Mouse (Mus musculus) limb, embryonic 12.5 days (tissue): ENCODE measurements around the gene Harbi1. TPM values are rescaled to one million over a fixed set of nuclear protein-coding genes. Genes with fewer than 3 reads are reported as not detected.
A peak's percentile ranks its signal among the peaks of the same experiment; 100 is the strongest.
"Not testable (repeated sequence)": the region's sequence is repeated elsewhere in the genome, so short reads cannot be mapped to it uniquely, and the experiment has no call there.

Experiments
- ATAC-seq: fragments of 200-750 bp; cut with Nextera tagmentation; 2 replicates; pipeline ENCODE4 v1.8.0; 2017; ENCODE audit warnings: low read depth, moderate TSS enrichment; ENCODE audit not compliant: insufficient number of reproducible peaks, insufficient read depth, low FRiP score, low TSS enrichment
- H3K27ac ChIP-seq: fragments of 300-500 bp; sonication (generic); 2 replicates; pipeline ENCODE4 v1.5.1; 2016; ENCODE audit warnings: mild to moderate bottlenecking, moderate library complexity
- H3K27me3 ChIP-seq: fragments of 300-500 bp; sonication (generic); 2 replicates; pipeline ENCODE4 v1.6.1; 2016; ENCODE audit warnings: mild to moderate bottlenecking, moderate library complexity
- H3K36me3 ChIP-seq: fragments of 300-500 bp; sonication (generic); 2 replicates; pipeline ENCODE4 v1.6.1; 2016; ENCODE audit warnings: mild to moderate bottlenecking, moderate library complexity
- H3K4me1 ChIP-seq: fragments of 300-500 bp; sonication (generic); replicated peaks from 2 replicates; pipeline ENCODE4 v1.6.1; 2016
- H3K4me2 ChIP-seq: fragments of 300-500 bp; sonication (generic); 2 replicates; pipeline ENCODE4 v1.6.1; 2016; ENCODE audit warnings: mild to moderate bottlenecking, moderate library complexity
- H3K4me3 ChIP-seq: fragments of 300-500 bp; sonication (generic); replicated peaks from 2 replicates; pipeline ENCODE4 v1.5.1; 2016; ENCODE audit warnings: mild to moderate bottlenecking
- H3K9ac ChIP-seq: fragments of 300-500 bp; sonication (generic); replicated peaks from 2 replicates; pipeline ENCODE4 v1.6.1; 2016; ENCODE audit warnings: mild to moderate bottlenecking, moderate library complexity
- H3K9me3 ChIP-seq: fragments of 300-500 bp; sonication (generic); 2 replicates; pipeline ENCODE4 v1.6.1; 2016; ENCODE audit warnings: mild to moderate bottlenecking, moderate library complexity
- WGBS: fragments of 180-500 bp; shearing (Covaris S2); methylation state at CpG from one replicate; pipeline ENCODE4 v1.1.7; 2016; 5-methylcytosine and 5-hydroxymethylcytosine counted together
- polyA plus RNA-seq: library from polyadenylated mRNA; unstranded; fragments of >200 nt; fragmentation: Nextera tagmentation; extraction: Ambion mirVana; gene quantifications from 2 replicates; pipeline ENCODE4 v1.2.1, GENCODE M21; 2016

Harbi1 gene
- polyA plus RNA-seq, 1 experiment from 2014 or later: 24.0 TPM

DNA sequence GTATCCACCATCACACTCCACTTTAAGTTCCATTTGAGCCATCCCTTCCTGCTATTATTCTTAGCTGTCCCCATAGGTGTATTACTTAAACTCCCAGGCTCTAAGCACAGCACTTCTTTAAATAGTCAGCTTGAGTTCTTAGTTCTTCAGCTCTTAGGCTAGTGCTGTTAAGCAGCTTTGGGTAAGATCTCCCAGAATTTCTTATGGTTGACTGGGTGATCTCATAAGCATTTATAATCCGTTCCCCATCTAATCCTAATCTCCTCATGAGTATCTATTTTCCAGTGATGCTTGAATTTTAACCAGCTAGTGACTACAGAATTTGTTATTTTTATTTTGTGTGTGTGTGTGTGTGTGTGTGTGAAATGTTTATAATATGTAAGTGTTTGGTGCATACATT lies 4.3 kb downstream of the Harbi1 start:
- no peak for ATAC-seq
- 93% methylated on average over 1 of the region's 1 CpGs for WGBS
- H3K9ac ChIP-seq: no peak overlapping the region
- H3K27me3 ChIP-seq: no peaks in the 10 kb centered on the region
- H3K4me2 ChIP-seq: no peak overlapping the region
- no peak overlapping the region for H3K27ac ChIP-seq
- no peaks in the 10 kb centered on the region for H3K9me3 ChIP-seq
- peaks cover 34% of the 10 kb centered on the region for H3K36me3 ChIP-seq
- no peak overlapping the region for H3K4me3 ChIP-seq
- H3K4me1 ChIP-seq: peaks cover 7% of the 10 kb centered on the region

- Histone ChIP-seq H3K9ac (no peak overlapping the region), H3K9me3 (no peaks in the 10 kb centered on the region), H3K4me2 (no peak overlapping the region), H3K4me3 (no peak overlapping the region), H3K36me3 (peaks cover 50% of the 10 kb centered on the region), H3K4me1 (no peaks in the 10 kb centered on the region), H3K27me3 (no peaks in the 10 kb centered on the region), H3K27ac (no peak overlapping the region)
- ATAC-seq: no peak
- 86% methylated on average over 6 of the region's 6 CpGs for WGBS
Measured at GRCm38 (mm10) chr2:91718276-91718675, 7.6 kb downstream of the Harbi1 start.

GRCm38 (mm10) chr2:91723382-91723781 lies 12.7 kb downstream of the Harbi1 start:
- 72% methylated on average over 4 of the region's 4 CpGs for WGBS
- Histone ChIP-seq H3K27ac (no peak overlapping the region), H3K36me3 (peaks cover 24% of the 10 kb centered on the region), H3K27me3 (0 out of 2 replicates have a peak, but pooled peaks cover 6% of the 10 kb centered on the region), H3K9me3 (no peaks in the 10 kb centered on the region), H3K4me3 (no peak overlapping the region), H3K4me2 (no peak overlapping the region), H3K4me1 (no peaks in the 10 kb centered on the region), H3K9ac (no peak overlapping the region)
- ATAC-seq: no peak

DNA sequence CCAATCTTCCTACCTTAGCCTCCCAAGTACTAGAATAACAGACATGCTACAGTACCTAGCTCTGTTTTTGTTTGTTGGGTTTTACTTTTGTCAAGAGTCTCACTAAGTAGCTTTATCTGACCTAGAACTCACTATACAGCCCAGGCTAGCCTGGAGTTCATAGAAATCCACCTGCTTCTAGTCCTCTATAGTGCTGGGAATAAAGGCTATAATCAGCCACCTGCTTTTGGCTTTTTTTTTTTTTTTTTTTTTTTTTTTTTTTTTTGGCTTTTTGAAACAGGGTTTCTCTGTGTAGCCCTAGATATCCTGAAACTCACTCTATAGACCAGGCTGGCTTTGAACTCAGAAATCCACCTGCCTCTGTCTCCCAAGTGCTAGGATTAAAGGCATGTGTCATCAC lies 13.3 kb downstream of the Harbi1 start:
- no peak overlapping the region for H3K4me2 ChIP-seq
- H3K4me1 ChIP-seq: no peaks in the 10 kb centered on the region
- H3K27me3 ChIP-seq: 0 out of 2 replicates have a peak, but pooled peaks cover 6% of the 10 kb centered on the region
- no peak overlapping the region for H3K4me3 ChIP-seq
- no peaks in the 10 kb centered on the region for H3K9me3 ChIP-seq
- H3K27ac ChIP-seq: no peak overlapping the region
- ATAC-seq: no peak
- H3K9ac ChIP-seq: no peak overlapping the region
- peaks cover 19% of the 10 kb centered on the region for H3K36me3 ChIP-seq

GRCm38 (mm10) chr2:91724716-91725115 lies 14.1 kb downstream of the Harbi1 start:
- no peak overlapping the region for H3K4me2 ChIP-seq
- no peak overlapping the region for H3K4me3 ChIP-seq
- H3K4me1 ChIP-seq: no peaks in the 10 kb centered on the region
- no peaks in the 10 kb centered on the region for H3K9me3 ChIP-seq
- H3K9ac ChIP-seq: no peak overlapping the region
- 65% methylated on average over 2 of the region's 2 CpGs for WGBS
- no peak overlapping the region for H3K27ac ChIP-seq
- ATAC-seq: no peak
- 0 out of 2 replicates have a peak, but pooled peaks cover 6% of the 10 kb centered on the region for H3K27me3 ChIP-seq
- peaks cover 18% of the 10 kb centered on the region for H3K36me3 ChIP-seq

DNA sequence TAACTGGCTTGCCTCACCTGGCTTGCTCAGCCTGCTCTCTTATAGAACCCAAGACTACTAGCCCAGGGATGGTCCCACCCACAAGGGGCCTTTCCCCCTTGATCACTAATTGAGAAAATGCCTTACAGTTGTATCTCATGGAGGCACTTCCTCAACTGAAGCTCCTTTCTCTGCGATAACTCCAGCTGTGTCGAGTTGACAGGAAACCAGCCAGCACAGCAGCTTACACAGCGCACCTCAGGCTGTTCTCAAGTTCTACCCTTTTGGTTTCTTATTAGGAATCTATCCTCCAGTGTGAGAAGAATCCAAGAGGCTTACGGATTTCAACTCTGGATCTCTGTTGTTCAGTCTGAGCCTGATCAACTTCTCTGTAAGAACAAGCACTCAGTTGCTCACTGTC lies 14.8 kb downstream of the Harbi1 start:
- not testable (repeated sequence) for H3K27me3 ChIP-seq, H3K9ac ChIP-seq, H3K4me2 ChIP-seq, H3K9me3 ChIP-seq, ATAC-seq, H3K27ac ChIP-seq, H3K4me3 ChIP-seq, H3K4me1 ChIP-seq
- H3K36me3 ChIP-seq: peaks cover 10% of the 10 kb centered on the region
- WGBS: 56% methylated on average over 4 of the region's 4 CpGs

DNA sequence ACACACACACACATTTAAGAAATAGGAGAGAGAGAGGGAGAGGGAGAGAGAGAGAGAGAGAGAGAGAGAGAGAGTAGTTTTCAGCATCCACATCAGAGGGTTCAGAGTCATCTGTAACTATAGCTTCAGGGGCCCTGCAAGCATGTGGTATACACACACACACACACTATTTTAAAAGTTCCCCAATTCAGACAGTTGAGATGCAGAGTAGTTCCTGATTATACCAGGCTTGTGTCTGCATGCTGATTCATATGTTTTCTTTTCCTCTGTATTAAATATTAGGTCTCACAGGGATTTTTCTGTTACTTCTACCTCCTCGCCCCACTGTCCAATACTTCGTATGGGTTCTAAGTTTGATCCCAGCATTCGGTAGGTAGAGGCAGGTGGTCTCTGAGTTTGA lies 16.4 kb downstream of the Harbi1 start:
- no peaks in the 10 kb centered on the region for H3K36me3 ChIP-seq
- no peak overlapping the region for H3K4me2 ChIP-seq
- no peak for ATAC-seq
- H3K27ac ChIP-seq: no peak overlapping the region
- H3K9ac ChIP-seq: no peak overlapping the region
- 85% methylated on average over 3 of the region's 3 CpGs for whole genome bisulfite sequencing
- 0 out of 2 replicates have a peak, but pooled peaks cover 6% of the 10 kb centered on the region for H3K27me3 ChIP-seq
- no peak overlapping the region for H3K4me3 ChIP-seq
- H3K9me3 ChIP-seq: no peaks in the 10 kb centered on the region
- no peaks in the 10 kb centered on the region for H3K4me1 ChIP-seq

DNA sequence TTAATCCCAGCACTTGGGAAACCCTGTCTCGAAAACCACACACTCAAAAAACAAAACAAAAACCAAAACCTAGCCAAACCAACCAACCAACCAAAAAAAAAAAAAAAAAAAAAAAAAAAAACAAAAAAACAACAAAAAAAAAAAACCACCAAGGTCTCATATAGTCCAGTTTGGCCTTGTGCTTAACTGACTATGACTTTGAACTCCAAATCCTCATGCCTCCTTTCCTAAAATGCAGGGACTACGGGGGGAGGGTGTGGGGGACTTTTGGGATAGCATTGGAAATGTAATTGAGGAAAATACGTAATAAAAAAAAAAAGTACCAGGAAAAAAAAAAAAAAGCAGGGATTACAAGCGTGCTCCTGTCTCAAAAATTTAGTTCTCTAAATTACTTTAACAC lies 18.9 kb downstream of the Harbi1 start:
- Histone ChIP-seq H3K9me3 (no peaks in the 10 kb centered on the region), H3K36me3 (peaks cover 3% of the 10 kb centered on the region; the same call in 1 of the 2 replicates), H3K4me2 (peak overlapping the region; percentile 61), H3K9ac (0 out of 2 replicates have a peak overlapping the region, but pooled peaks have one; percentile 97), H3K27me3 (0 out of 2 replicates have a peak, but pooled peaks cover 6% of the 10 kb centered on the region), H3K4me3 (peak overlapping the region; percentile 97), H3K4me1 (no peaks in the 10 kb centered on the region), H3K27ac (no peak overlapping the region)
- 21% methylated on average over 4 of the region's 4 CpGs for WGBS
- no peak for ATAC-seq

DNA sequence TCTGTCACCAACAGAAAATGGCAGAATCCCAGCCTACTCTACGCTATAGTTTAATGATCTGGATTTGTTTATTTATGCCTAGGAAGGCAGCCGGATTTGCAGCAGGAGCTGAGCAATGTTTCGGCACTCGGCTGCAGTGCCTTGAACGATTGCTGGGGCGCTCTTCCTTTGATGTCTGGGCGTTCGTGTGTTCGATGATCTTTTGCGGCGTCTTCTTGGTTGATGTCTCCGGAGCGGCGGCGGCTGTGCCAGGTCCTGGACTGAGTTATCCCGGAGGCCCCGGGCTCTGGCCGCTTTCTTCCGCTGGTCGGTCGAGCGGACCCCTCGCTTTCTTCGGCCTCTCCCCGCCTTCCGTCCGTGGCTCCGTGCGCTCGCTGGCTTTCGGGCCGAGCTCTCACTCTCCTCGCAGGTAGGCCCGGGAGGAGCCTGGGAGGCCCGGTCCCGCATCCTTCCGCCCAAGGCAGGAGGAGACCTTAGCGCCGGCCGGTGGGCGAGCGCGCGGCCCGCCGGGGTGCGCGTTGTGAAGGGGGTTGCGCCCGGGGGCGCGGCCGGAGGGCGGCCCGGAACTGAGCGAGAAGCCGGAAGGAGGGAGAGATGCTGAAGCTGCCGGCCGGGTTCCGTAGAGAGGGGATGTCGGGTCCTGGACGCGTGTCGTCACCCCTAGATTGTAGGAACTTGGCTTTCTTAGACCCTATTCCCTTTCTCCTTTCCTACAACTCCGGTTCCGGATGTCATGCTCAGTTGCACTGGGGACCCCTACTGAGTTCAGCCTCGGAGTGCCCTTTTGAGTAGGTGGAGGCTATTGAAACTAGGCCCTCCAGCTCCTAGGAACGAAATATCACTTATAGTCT lies 19.5 kb downstream of the Harbi1 start, which contains the start of gene Ambra1:
Gene Ambra1, plus strand, starts transcription at position 164 of the 851 bp plus-strand sequence.
- peaks cover 3% of the 10 kb centered on the region; the same call in 1 of the 2 replicates for H3K36me3 ChIP-seq
- peak within 1 kb of the TSS; percentile 97 for H3K9ac ChIP-seq
- no peaks in the 10 kb centered on the region for H3K4me1 ChIP-seq
- H3K9me3 ChIP-seq: no peaks in the 10 kb centered on the region
- peak within 1 kb of the TSS; percentile 97 for H3K4me3 ChIP-seq
- ATAC-seq: peak; percentile 88
- under 1% methylated on average over 68 of the region's 68 CpGs for WGBS
- peak within 1 kb of the TSS; percentile 93 for H3K27ac ChIP-seq
- H3K4me2 ChIP-seq: peak within 1 kb of the TSS; percentile 61
- H3K27me3 ChIP-seq: 0 out of 2 replicates have a peak, but pooled peaks cover 6% of the 10 kb centered on the region

DNA sequence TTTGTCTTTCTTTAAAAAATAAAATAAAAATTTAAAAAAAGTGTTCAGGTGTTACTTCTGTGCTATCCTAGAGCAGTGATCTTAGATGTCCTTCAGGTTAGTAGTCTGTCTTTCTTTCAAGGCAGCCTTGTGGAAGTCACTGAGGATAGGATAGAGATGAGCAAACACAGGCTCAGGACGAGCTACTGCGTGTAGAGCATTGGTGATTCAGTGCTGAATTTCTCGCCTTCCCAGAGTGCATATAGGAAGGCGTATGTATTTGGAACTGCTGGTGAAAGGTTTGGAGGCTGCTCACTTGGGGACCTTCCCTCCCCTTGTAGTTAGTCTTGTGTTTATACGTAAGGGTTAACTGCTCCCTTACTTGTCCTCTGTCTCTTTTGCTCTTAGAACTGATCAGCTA lies 24.6 kb downstream of the Harbi1 start:
- no peak for ATAC-seq
- 89% methylated on average over 5 of the region's 5 CpGs for WGBS
- Histone ChIP-seq H3K4me3 (no peak overlapping the region), H3K9ac (no peak overlapping the region), H3K27ac (no peak overlapping the region), H3K4me2 (no peak overlapping the region), H3K9me3 (no peaks in the 10 kb centered on the region), H3K27me3 (no peaks in the 10 kb centered on the region), H3K4me1 (no peaks in the 10 kb centered on the region), H3K36me3 (peaks cover 3% of the 10 kb centered on the region; the same call in 1 of the 2 replicates)

DNA sequence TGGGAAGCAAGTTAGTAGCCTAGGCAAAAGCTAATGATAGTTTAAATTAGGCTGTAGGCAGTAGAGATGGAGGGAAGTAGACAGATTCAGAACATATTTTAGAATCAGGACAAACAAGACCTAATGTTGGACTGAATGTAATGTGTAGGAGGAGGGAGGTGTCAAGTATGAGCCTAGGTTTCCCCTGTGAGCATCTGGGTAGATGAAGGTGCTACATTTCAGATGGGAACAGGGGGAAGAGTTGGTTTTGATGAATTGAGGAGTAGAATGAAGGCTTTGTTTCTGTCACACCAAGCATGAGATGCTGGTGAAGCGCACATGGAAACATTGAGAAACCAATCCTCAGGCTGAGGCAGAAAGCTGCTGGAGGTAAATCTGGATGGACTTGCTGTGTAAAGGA lies 28.9 kb downstream of the Harbi1 start:
- H3K36me3 ChIP-seq: peaks cover 4% of the 10 kb centered on the region; the same call in 1 of the 2 replicates
- 98% methylated on average over 1 of the region's 1 CpGs for WGBS
- no peak overlapping the region for H3K27ac ChIP-seq
- no peak overlapping the region for H3K4me2 ChIP-seq
- no peaks in the 10 kb centered on the region for H3K27me3 ChIP-seq
- no peak overlapping the region for H3K4me3 ChIP-seq
- no peaks in the 10 kb centered on the region for H3K4me1 ChIP-seq
- H3K9me3 ChIP-seq: no peaks in the 10 kb centered on the region
- H3K9ac ChIP-seq: no peak overlapping the region
- no peak for ATAC-seq
